ENCODE assay signal across 24 mouse cellular contexts in genomic region chr1:190526634-190527033, GRCm38 (mm10).
DNase-seq lines count a peak whose midpoint lies in the region; ATAC-seq and TF ChIP-seq lines count a peak whose summit lies in the region.
"Had no signal": no experiment of that assay in that cellular context is flagged by ENCODE, and none has a peak within 500 bp of the region (broad histone marks: within the 10 kb centered on the region; RNA-seq: fewer than 3 reads in every experiment).

No protein-coding gene starts in this region.

- H3K4me2 ChIP-seq in stomach, embryonic 14.5 days (replicated peaks; ENCODE audit: low read depth, low read length), result no peak overlapping the region
- H3K4me2 ChIP-seq in stomach, postnatal 0 days (replicated peaks; ENCODE audit: low read depth), result no peak overlapping the region
- H3K4me2 ChIP-seq in intestine, postnatal 0 days (replicated peaks; ENCODE audit: low read depth), result no peak overlapping the region
- H3K4me2 ChIP-seq: embryonic facial prominence, embryonic 12.5 days; embryonic facial prominence, embryonic 15.5 days; heart, embryonic 11.5 days; heart, embryonic 15.5 days; hindbrain, embryonic 13.5 days had no signal

- H3K4me3 ChIP-seq in heart, embryonic 10.5 days, result no peak overlapping the region
- H3K4me3 ChIP-seq in heart, adult 2 months, result no peak overlapping the region
- H3K4me3 ChIP-seq in stomach, embryonic 14.5 days (ENCODE audit: low read depth, low read length), result no peak overlapping the region
- H3K4me3 ChIP-seq in stomach, postnatal 0 days (ENCODE audit: low read depth, low read length), result no peak overlapping the region
- H3K4me3 ChIP-seq in intestine, postnatal 0 days (ENCODE audit: low read depth, low read length), result no peak overlapping the region
- H3K4me3 ChIP-seq: embryonic facial prominence, embryonic 12.5 days; embryonic facial prominence, embryonic 15.5 days; heart, embryonic 15.5 days; hindbrain, embryonic 10.5 days; hindbrain, embryonic 13.5 days had no signal

- peaks cover 19% of the 10 kb centered on the region for H3K4me1 ChIP-seq in heart, embryonic 10.5 days
- no peaks in the 10 kb centered on the region for H3K4me1 ChIP-seq in heart, adult 2 months (ENCODE audit: control insufficient read depth, insufficient read depth, low read length)
- H3K4me1 ChIP-seq in stomach, embryonic 14.5 days (ENCODE audit: control insufficient read depth, insufficient read depth, low read length), result peaks cover 11% of the 10 kb centered on the region; the same call in 1 of the 2 replicates
- no peaks in the 10 kb centered on the region for H3K4me1 ChIP-seq in stomach, postnatal 0 days (replicated peaks; ENCODE audit: control insufficient read depth, insufficient read depth)
- H3K4me1 ChIP-seq in intestine, postnatal 0 days (replicated peaks; ENCODE audit: control insufficient read depth, insufficient read depth, low read length), result no peaks in the 10 kb centered on the region
- H3K4me1 ChIP-seq: embryonic facial prominence, embryonic 12.5 days had no signal

- H3K27ac ChIP-seq in heart, embryonic 10.5 days, result 0 out of 2 replicates have a peak overlapping the region, but pooled peaks have one; percentile 6
- no peak overlapping the region for H3K27ac ChIP-seq in heart, adult 2 months
- no peak overlapping the region for H3K27ac ChIP-seq in stomach, embryonic 14.5 days (ENCODE audit: low read length)
- H3K27ac ChIP-seq in stomach, postnatal 0 days (replicated peaks), result no peak overlapping the region
- no peak overlapping the region for H3K27ac ChIP-seq in intestine, postnatal 0 days (ENCODE audit: low read depth, low read length)
- H3K27ac ChIP-seq: embryonic facial prominence, embryonic 12.5 days; embryonic facial prominence, embryonic 15.5 days; heart, embryonic 15.5 days; hindbrain, embryonic 10.5 days; hindbrain, embryonic 13.5 days had no signal

- H3K36me3 ChIP-seq in heart, embryonic 10.5 days, result no peaks in the 10 kb centered on the region
- H3K36me3 ChIP-seq in heart, adult 2 months (ENCODE audit: control insufficient read depth, insufficient read depth, low read length), result no peaks in the 10 kb centered on the region
- no peaks in the 10 kb centered on the region for H3K36me3 ChIP-seq in stomach, embryonic 14.5 days (ENCODE audit: control insufficient read depth, insufficient read depth, low read length)
- H3K36me3 ChIP-seq in stomach, postnatal 0 days (ENCODE audit: control insufficient read depth, insufficient read depth, low read length), result no peaks in the 10 kb centered on the region
- no peaks in the 10 kb centered on the region for H3K36me3 ChIP-seq in intestine, postnatal 0 days (ENCODE audit: control insufficient read depth, insufficient read depth)
- H3K36me3 ChIP-seq: embryonic facial prominence, embryonic 12.5 days; embryonic facial prominence, embryonic 15.5 days; heart, embryonic 15.5 days; hindbrain, embryonic 10.5 days; hindbrain, embryonic 13.5 days had no signal

- no peak for TF ChIP-seq EP300 in heart, adult 2 months (IDR thresholded peaks at IDR 0.05; ENCODE audit: insufficient read depth, low read depth, low read length)
- no peak for TF ChIP-seq EP300 in stomach, postnatal 0 days (optimal IDR thresholded peaks at IDR 0.05)

- intact Hi-C loops in heart, adult 2 months (cut with DNase I), result loop anchor here (5.0 kb wide), 1 partner anchor 479 kb away; no protein-coding TSS in a partner anchor

- TF ChIP-seq POLR2A in heart, adult 2 months (IDR thresholded peaks at IDR 0.05; ENCODE audit: insufficient read depth, low read depth, low read length), result no peak

- DNase-seq in heart, embryonic 10.5 days (ENCODE audit: low spot score), result no peak
- DNase-seq in heart, adult 2 months, result no peak
- no peak for DNase-seq in stomach, postnatal 0 days (ENCODE audit: low spot score)
- DNase-seq in ovary, postnatal 10 days (ENCODE audit: low spot score), result no peak
- no peak for DNase-seq in lung, postnatal 4 days
- DNase-seq: adrenal gland, postnatal 14 days; B cell, adult 2 months; cerebellum, adult 11 months; cerebellum, adult 2 months; cerebellum, adult 9-11 months; gastrocnemius, postnatal 10 days; heart, adult 18-20 months; heart, postnatal 10 days; heart, postnatal 36 days had no signal

- 21% methylated on average over 7 of the region's 7 CpGs for WGBS in heart, embryonic 10.5 days
- WGBS in heart, adult 2 months, result 41% methylated on average over 7 of the region's 7 CpGs
- WGBS in stomach, embryonic 14.5 days, result 11% methylated on average over 7 of the region's 7 CpGs
- 20% methylated on average over 7 of the region's 7 CpGs for WGBS in stomach, postnatal 0 days
- WGBS in intestine, postnatal 0 days, result 17% methylated on average over 7 of the region's 7 CpGs

- ATAC-seq in stomach, embryonic 14.5 days (ENCODE audit: insufficient number of reproducible peaks, insufficient read depth, low FRiP score, low read depth), result peak; percentile 28; the same call in 1 of the 2 replicates
- ATAC-seq in stomach, postnatal 0 days (ENCODE audit: low FRiP score, low TSS enrichment), result no peak
- ATAC-seq in intestine, postnatal 0 days, result 0 out of 2 replicates have a peak, but pooled peaks have one; percentile 11
- ATAC-seq: forebrain, embryonic 14.5 days; hindbrain, embryonic 16.5 days had no signal

- peaks cover 30% of the 10 kb centered on the region; the same call in 1 of the 2 replicates for H3K27me3 ChIP-seq in heart, embryonic 10.5 days (ENCODE audit: insufficient read depth, poor library complexity, severe bottlenecking)
- no peaks in the 10 kb centered on the region for H3K27me3 ChIP-seq in heart, adult 2 months (ENCODE audit: control insufficient read depth, insufficient read depth, low read length)
- H3K27me3 ChIP-seq in stomach, embryonic 14.5 days (ENCODE audit: control insufficient read depth, insufficient read depth, low read length), result no peaks in the 10 kb centered on the region; the same call in 1 of the 2 replicates
- no peaks in the 10 kb centered on the region for H3K27me3 ChIP-seq in stomach, postnatal 0 days (ENCODE audit: control insufficient read depth, insufficient read depth, low read length)
- no peaks in the 10 kb centered on the region for H3K27me3 ChIP-seq in intestine, postnatal 0 days (replicated peaks; ENCODE audit: control insufficient read depth, insufficient read depth, low read length)

- no peaks in the 10 kb centered on the region for H3K79me2 ChIP-seq in heart, adult 2 months (replicated peaks; ENCODE audit: control insufficient read depth, insufficient read depth, low read length)

- H3K9ac ChIP-seq in heart, adult 2 months (ENCODE audit: low read depth, low read length), result no peak overlapping the region
- H3K9ac ChIP-seq in stomach, embryonic 14.5 days (replicated peaks; ENCODE audit: low read depth, low read length), result no peak overlapping the region
- no peak overlapping the region for H3K9ac ChIP-seq in stomach, postnatal 0 days (ENCODE audit: low read length)
- no peak overlapping the region for H3K9ac ChIP-seq in intestine, postnatal 0 days (ENCODE audit: low read depth, low read length)
- H3K9ac ChIP-seq: embryonic facial prominence, embryonic 12.5 days; embryonic facial prominence, embryonic 15.5 days; heart, embryonic 15.5 days; hindbrain, embryonic 13.5 days had no signal

- TF ChIP-seq CTCF in heart, adult 2 months (IDR thresholded peaks at IDR 0.05), result no peak
- no peak for TF ChIP-seq CTCF in stomach, postnatal 0 days (IDR thresholded peaks at IDR 0.05; ENCODE audit: low read depth)
- TF ChIP-seq CTCF in intestine, postnatal 0 days (IDR thresholded peaks at IDR 0.05; ENCODE audit: low read depth), result no peak

- no peaks in the 10 kb centered on the region for H3K9me3 ChIP-seq in heart, embryonic 10.5 days
- H3K9me3 ChIP-seq in stomach, embryonic 14.5 days (ENCODE audit: control insufficient read depth, low read depth, low read length), result no peaks in the 10 kb centered on the region
- H3K9me3 ChIP-seq in stomach, postnatal 0 days (ENCODE audit: control insufficient read depth, low read length), result no peaks in the 10 kb centered on the region
- H3K9me3 ChIP-seq in intestine, postnatal 0 days (ENCODE audit: control insufficient read depth), result no peaks in the 10 kb centered on the region
- H3K9me3 ChIP-seq: embryonic facial prominence, embryonic 12.5 days; embryonic facial prominence, embryonic 15.5 days; heart, embryonic 15.5 days; hindbrain, embryonic 10.5 days; hindbrain, embryonic 13.5 days had no signal
